Mouse (Mus musculus) neural tube, embryonic 14.5 days (tissue): ENCODE data around the gene Apex2. TPM values are rescaled to one million over a fixed set of nuclear protein-coding genes. Genes with fewer than 3 reads are reported as not detected.

Experiments used
- ATAC-seq: fragments of 200-750 bp; cut with Nextera tagmentation; 2 replicates; pipeline ENCODE4 v1.8.0; 2017; ENCODE audit warnings: low read depth, mild to moderate bottlenecking, moderate TSS enrichment, moderate library complexity
- H3K27ac ChIP-seq: fragments of 300-500 bp; sonication (generic); 2 replicates; pipeline ENCODE4 v1.5.1; 2014; ENCODE audit warnings: low read depth, mild to moderate bottlenecking, control low read depth, low read length, moderate library complexity, mixed read lengths
- H3K27me3 ChIP-seq: fragments of 300-500 bp; sonication (generic); 2 replicates; pipeline ENCODE4 v1.6.1; 2014; ENCODE audit warnings: low read length; ENCODE audit not compliant: control insufficient read depth, insufficient read depth
- H3K36me3 ChIP-seq: fragments of 300-500 bp; sonication (generic); 2 replicates; pipeline ENCODE4 v1.6.1; 2014; ENCODE audit warnings: low read length, mixed read lengths; ENCODE audit not compliant: control insufficient read depth, insufficient read depth
- H3K4me1 ChIP-seq: fragments of 300-500 bp; sonication (generic); 2 replicates; pipeline ENCODE4 v1.6.1; 2014; ENCODE audit warnings: low read length; ENCODE audit not compliant: control insufficient read depth, insufficient read depth
- H3K4me2 ChIP-seq: fragments of 300-500 bp; sonication (generic); 2 replicates; pipeline ENCODE4 v1.6.1; 2014; ENCODE audit warnings: mild to moderate bottlenecking, low read depth, low read length, control low read depth
- H3K4me3 ChIP-seq: fragments of 300-500 bp; sonication (generic); 2 replicates; pipeline ENCODE4 v1.5.1; 2014; ENCODE audit warnings: low read depth, low read length, control low read depth, mixed read lengths
- H3K9ac ChIP-seq: fragments of 300-500 bp; sonication (generic); replicated peaks from 2 replicates; pipeline ENCODE4 v1.6.1; 2014; ENCODE audit warnings: low read depth, mild to moderate bottlenecking, control low read depth, low read length, mixed read lengths
- H3K9me3 ChIP-seq: fragments of 300-500 bp; sonication (generic); 2 replicates; pipeline ENCODE4 v1.6.1; 2016; ENCODE audit warnings: low read length; ENCODE audit not compliant: control insufficient read depth
- WGBS: fragments of 180-500 bp; shearing (Covaris S2); extraction: QIAGEN DNeasy Blood & Tissue Kit; methylation state at CpG from one replicate; pipeline ENCODE4 v1.1.7; 2014; 5-methylcytosine and 5-hydroxymethylcytosine counted together
- polyA plus RNA-seq: library from polyadenylated mRNA; unstranded; fragments of >200 nt; fragmentation: Nextera tagmentation; extraction: Ambion mirVana; gene quantifications from 2 replicates; pipeline ENCODE4 v1.2.1, GENCODE M21; 2014

Apex2 gene
- polyA plus RNA-seq, result 18.4 and 19.9 TPM in 2 replicates

DNA sequence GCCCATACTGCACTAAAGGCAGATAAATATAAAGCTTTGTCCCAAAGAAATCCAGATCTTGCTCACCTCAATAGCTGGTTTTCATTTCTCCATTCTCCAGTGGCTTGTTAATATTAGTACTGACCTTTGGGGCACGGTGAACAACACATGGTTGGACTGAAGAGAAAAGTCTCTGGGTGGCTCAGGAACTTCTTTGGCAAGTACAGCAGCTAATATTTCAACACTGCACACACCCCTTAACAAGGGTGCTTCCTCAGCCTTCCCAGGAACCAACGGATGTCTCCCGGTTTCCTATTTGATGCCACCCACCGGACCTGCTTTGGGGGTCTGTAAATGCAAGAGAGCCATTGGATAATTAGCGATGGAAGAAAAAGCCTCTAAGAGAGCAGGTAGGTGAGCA is at the start of gene Apex2:
TSS of gene Apex2 (minus strand) at position 173 of the 400 bp plus-strand sequence.
- Histone ChIP-seq H3K27me3 (no peaks in the 10 kb centered on the region), H3K9me3 (no peaks in the 10 kb centered on the region), H3K27ac (no peak within 1 kb of the TSS), H3K36me3 (no peaks in the 10 kb centered on the region), H3K4me3 (no peak within 1 kb of the TSS), H3K9ac (no peak within 1 kb of the TSS), H3K4me1 (no peaks in the 10 kb centered on the region), H3K4me2 (peak within 1 kb of the TSS; percentile 61; the same call in 1 of the 2 replicates)
- ATAC-seq, result no peak
- 79% methylated on average over 5 of the region's 5 CpGs for WGBS

DNA sequence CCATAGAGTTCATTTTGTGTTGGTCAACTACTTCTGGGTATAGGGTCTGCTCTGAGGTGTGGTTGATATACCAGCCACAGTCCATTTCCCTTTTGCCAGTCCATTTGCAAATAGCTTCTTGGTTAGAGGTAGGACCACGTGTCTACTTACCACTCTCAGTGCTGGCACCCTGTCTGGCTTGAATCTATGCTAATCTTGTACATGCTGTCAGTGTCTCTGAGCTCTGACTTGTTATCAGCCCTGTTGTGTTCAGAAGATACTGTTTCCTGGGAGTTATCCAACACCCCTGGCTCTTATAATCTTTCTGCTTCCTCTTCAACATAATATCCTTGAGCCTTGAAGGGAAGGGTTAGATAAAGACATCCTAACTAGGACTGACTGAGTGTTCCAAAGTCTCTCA is 46.8 kb upstream of the Apex2 start:
- WGBS, result 73% methylated on average over 1 of the region's 1 CpGs
- Histone ChIP-seq H3K4me1 (no peaks in the 10 kb centered on the region), H3K4me3 (no peak overlapping the region), H3K27me3 (no peaks in the 10 kb centered on the region), H3K36me3 (no peaks in the 10 kb centered on the region), H3K9me3 (no peaks in the 10 kb centered on the region), H3K4me2 (no peak overlapping the region), H3K9ac (no peak overlapping the region), H3K27ac (no peak overlapping the region)
- ATAC-seq, result no peak

DNA sequence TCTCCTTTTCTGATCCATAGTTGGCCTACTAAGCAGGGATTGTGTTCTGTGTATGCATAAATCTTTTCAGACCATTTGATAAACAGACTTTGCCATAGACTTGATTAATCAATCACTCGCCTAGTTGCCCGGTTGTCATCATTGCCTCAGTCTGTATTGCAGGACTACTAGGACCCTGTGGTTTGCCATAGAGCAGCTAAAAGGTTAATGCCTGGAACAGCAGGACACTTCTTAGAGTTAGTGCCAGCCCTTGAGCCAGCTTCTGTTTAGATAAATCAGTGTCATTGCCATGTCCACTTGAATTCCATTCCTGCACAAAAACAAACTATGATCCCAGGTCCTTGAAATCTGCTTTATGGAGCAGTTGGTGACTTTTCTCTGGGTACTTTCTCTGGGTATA is 9.2 kb upstream of the Apex2 start:
- no peak overlapping the region for H3K4me3 ChIP-seq
- no peak overlapping the region for H3K27ac ChIP-seq
- 70% methylated on average over 2 of the region's 2 CpGs for WGBS
- H3K9ac ChIP-seq, result no peak overlapping the region
- H3K36me3 ChIP-seq, result no peaks in the 10 kb centered on the region
- no peaks in the 10 kb centered on the region for H3K27me3 ChIP-seq
- H3K4me1 ChIP-seq, result no peaks in the 10 kb centered on the region
- ATAC-seq, result no peak
- no peak overlapping the region for H3K4me2 ChIP-seq
- H3K9me3 ChIP-seq, result no peaks in the 10 kb centered on the region

DNA sequence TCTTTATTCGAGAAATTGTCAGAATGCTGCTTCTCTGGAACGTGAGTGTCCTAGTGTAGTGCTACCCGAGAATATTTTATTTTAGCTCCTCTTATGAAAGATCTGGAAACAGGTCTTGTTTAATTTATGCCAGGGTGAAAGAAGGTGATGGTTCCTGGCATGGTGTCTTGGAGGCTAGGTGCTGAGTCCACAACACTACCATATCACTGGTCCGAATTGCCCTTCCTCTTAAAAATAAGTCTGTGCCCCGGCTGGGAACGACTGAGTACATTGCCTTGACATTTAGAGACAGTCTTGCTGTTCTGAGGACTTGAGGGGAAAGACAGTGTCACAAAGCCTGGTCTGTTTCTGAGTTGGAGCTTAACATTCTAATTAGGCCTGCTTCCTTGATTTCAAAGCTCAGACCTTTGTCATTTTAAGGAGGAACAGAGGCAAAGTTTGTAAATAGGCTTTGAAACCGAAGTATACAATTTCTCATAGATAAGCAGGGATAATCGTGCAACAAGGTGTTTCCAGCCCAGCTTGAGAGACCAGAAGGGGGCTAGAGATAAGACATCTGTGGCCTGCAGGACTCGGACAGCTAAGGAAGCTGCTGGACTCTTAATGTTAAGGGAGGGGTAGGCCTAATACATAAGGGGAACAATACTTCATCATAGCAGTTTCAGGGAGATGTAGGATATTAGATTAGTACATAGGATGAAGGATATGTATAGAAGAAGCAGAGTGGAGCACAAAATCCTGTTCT is 5.5 kb upstream of the Apex2 start:
- Histone ChIP-seq H3K36me3 (no peaks in the 10 kb centered on the region), H3K4me2 (no peak overlapping the region), H3K9me3 (no peaks in the 10 kb centered on the region), H3K4me3 (no peak overlapping the region), H3K27me3 (no peaks in the 10 kb centered on the region), H3K27ac (no peak overlapping the region), H3K4me1 (no peaks in the 10 kb centered on the region), H3K9ac (no peak overlapping the region)
- 87% methylated on average over 9 of the region's 9 CpGs for WGBS
- no peak for ATAC-seq

DNA sequence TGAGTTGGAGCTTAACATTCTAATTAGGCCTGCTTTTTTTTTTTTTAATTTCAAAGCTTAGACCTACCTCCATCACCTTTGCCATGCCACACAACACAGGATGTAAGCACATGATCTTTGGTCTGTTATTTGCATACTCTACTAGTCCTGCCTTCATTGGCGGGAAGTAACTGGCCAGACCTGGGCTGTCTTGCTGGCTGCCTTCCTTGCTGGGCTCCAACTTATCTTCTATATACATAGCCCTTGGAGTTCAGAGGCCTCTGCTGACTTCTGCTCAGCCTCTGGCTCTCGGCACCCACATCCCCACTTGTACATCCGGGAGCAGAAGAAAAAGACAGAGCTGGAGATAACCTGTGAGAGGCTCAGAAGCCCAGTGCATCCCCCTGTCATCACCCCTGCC is 4.5 kb upstream of the Apex2 start:
- 92% methylated on average over 3 of the region's 3 CpGs for WGBS
- ATAC-seq, result no peak
- H3K36me3 ChIP-seq, result no peaks in the 10 kb centered on the region
- H3K4me2 ChIP-seq, result no peak overlapping the region
- no peak overlapping the region for H3K27ac ChIP-seq
- no peaks in the 10 kb centered on the region for H3K4me1 ChIP-seq
- no peak overlapping the region for H3K9ac ChIP-seq
- no peaks in the 10 kb centered on the region for H3K27me3 ChIP-seq
- no peak overlapping the region for H3K4me3 ChIP-seq
- no peaks in the 10 kb centered on the region for H3K9me3 ChIP-seq

DNA sequence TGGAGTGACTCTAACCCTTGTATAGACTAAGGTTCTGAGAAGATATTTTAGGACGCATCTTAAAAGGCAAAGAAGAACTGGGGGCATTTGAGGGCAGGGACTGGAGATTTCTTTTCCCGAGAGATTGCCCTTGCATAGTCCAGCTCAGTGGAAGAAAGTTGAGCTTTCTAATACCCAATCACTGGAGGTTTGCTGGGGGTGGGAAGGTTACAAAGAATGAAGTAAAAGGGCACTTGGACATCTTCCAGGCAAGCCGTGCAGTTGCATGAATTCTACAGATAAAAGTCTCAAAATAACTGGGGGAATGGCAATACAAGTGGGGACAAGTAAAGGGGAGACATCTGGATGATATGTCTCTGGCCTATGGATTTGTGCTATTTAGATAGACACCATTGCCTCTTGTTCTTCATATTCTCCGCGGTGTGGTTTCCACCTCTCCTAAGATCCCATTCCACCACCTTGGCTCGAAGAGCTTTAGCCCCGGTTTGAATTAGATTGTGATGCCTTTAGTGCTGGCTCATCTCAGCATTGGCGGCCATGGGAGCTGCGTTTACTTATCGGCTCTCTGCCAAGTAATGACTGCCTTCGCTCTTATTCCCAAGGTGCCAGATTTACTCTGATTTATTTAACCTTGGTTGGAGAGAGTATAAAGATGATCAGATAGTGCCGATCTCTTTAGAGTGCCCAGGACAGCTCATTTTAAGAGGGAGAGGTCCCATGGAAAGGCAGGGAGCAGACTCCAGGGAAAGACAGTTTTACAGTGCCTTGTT is 3.8 kb upstream of the Apex2 start:
- Histone ChIP-seq H3K27ac (no peak overlapping the region), H3K4me3 (no peak overlapping the region), H3K4me2 (no peak overlapping the region), H3K9me3 (no peaks in the 10 kb centered on the region), H3K36me3 (no peaks in the 10 kb centered on the region), H3K9ac (no peak overlapping the region), H3K27me3 (no peaks in the 10 kb centered on the region), H3K4me1 (no peaks in the 10 kb centered on the region)
- 85% methylated on average over 12 of the region's 12 CpGs for WGBS
- ATAC-seq, result no peak

DNA sequence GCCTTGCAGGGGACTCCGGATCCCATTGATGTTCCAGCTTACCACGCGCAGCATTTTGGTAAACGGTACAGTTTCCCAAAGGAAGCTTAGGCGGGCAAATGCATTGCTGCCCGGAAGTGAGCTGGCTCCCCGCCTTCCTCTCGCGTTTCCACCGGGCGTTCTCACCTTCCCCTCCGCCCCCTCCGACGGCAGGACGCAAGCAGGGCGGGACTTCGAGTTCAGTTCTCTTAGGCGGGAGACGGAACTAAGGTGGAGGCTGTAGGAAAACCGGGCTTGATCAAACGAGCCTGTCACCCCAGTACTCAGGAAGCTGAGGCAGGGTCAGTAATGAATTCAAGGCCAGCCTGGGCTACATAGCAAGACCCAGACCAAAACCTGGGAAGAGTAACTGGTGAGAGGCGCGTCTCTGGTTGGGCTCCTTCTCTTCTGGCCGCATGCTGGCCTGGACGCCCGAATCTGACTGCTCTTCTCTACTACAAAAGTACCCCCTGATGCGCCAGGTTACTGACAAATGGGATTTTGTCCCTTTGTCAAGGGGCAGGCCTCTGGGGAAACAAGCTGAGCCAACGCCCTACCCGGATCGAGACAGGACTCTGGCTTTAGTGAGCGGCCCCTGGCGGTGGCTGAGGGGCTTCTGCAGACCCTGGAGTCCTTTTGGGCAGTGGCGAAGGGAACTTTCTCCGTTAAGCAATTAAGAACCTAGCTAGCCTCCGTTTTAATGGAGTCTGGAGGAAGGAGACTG is 1.5 kb downstream of the Apex2 start, which contains the start of gene Pfkfb1:
TSS of gene Pfkfb1 (plus strand) at position 207 of the 742 bp plus-strand sequence.
- peak within 1 kb of the TSS; percentile 62 for H3K27ac ChIP-seq
- peak; percentile 96 for ATAC-seq

DNA sequence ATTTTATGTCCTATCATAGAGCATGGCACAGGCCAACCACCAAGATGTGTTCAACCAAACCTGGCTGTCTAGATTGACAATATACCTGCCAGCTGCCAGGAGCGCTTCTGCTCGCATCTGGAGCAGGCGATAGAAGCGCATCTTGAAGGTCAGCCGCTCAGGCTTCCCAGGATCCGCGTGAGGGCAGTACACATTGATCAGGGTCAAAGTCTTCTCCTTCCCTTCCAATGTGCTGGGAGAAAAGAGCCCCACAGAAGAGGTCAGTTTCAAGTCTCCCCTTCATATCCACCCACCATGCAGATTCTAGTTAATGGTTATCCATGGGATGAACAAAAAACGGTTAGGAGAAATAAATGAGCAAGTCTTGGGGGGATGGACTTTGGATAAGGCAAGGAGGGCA is 4.6 kb downstream of the Apex2 start:
- H3K27me3 ChIP-seq, result no peaks in the 10 kb centered on the region
- no peaks in the 10 kb centered on the region for H3K4me1 ChIP-seq
- H3K9me3 ChIP-seq, result no peaks in the 10 kb centered on the region
- no peaks in the 10 kb centered on the region for H3K36me3 ChIP-seq
- ATAC-seq, result no peak
- no peak overlapping the region for H3K27ac ChIP-seq
- no peak overlapping the region for H3K9ac ChIP-seq
- no peak overlapping the region for H3K4me3 ChIP-seq
- H3K4me2 ChIP-seq, result no peak overlapping the region
- 95% methylated on average over 8 of the region's 8 CpGs for WGBS

More for the DNA sequence above, 1.5 kb downstream of the Apex2 start, which contains the start of gene Pfkfb1:
- peak within 1 kb of the TSS; percentile 44 for H3K4me3 ChIP-seq
- H3K36me3 ChIP-seq, result no peaks in the 10 kb centered on the region
- WGBS, result 21% methylated on average over 32 of the region's 35 CpGs
- no peaks in the 10 kb centered on the region for H3K9me3 ChIP-seq
- peak within 1 kb of the TSS; percentile 55; the same call in 1 of the 2 replicates for H3K9ac ChIP-seq
- H3K4me2 ChIP-seq, result peak within 1 kb of the TSS; percentile 61
- H3K27me3 ChIP-seq, result no peaks in the 10 kb centered on the region
- H3K4me1 ChIP-seq, result no peaks in the 10 kb centered on the region
